Mouse (Mus musculus) MEL-GATA-1-ER (cell line): ENCODE data around the gene Ttc17.

Source experiments
- DNase-seq: peaks from one replicate; pipeline ENCODE4 v3.0.0-alpha.2; 2012; ENCODE audit warnings: low read depth; ENCODE audit errors: extremely low read depth

Ttc17 gene

DNA sequence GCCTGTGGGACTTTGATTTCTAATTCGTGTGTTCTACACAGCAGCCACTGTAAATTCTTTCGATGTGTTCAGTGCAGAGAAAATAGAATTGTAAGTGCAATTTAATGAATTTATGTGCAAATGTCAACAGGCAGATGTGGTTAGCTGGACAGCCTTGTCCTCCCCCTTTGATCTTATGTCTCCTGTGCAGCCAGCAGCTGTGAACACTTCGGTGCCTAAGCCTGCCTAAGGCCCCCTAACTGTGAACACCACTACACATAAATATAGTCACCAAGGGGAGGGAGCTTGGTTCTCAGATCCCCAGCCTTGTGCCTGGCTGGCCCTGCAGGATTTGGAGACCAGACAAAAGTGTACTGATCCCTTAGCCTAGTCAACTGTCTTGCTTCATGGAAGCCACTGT lies 109.0 kb downstream of the Ttc17 start:
- DNase-seq: no peak

DNA sequence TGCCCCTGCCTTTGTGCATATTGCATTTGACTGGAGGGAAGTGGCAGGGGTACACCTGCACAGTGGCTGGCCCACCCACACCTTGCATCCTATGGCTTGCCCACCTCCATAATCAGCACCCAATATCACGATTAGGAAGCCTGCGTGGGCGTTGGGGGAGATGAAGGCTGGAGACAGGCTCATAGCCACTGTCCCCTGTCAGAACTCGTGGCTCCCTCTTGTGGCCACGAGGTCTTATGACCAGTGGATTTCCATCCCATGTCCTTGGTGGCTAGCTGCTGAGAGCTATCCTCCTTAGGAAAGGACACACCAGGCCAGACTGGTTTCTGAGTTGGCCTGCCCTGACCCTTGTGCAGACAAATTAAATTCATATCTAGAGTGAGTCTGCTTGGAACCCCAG lies 116.0 kb downstream of the Ttc17 start:
- DNase-seq: peak; percentile 33

- DNase-seq: no peak
Observed at GRCm38 (mm10) chr2:94289659-94290058, 116.8 kb downstream of the Ttc17 start.

DNA sequence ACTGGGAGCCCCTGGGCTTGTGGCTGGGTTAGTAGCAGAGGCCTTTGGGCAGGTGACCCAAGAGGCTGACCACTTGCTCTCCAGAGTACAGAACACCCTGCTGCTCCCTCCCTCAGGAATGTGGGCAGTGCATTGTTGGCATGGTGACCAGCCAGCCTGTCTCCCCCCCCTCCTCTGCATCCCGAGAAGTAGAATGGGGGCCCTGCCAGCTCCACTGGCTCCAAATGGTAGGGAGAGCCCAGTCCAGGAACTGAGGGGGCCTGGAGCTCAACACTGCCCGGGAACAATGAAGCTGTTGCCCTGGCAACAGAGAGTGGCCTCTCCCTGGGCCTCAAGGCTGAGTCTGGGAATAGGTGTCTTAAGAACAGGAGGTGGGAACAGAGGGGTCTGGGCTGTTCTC lies 117.3 kb downstream of the Ttc17 start:
- DNase-seq: no peak

GRCm38 (mm10) chr2:94288086-94288485 lies 118.4 kb downstream of the Ttc17 start:
- no peak for DNase-seq

- no peak for DNase-seq
Observed at GRCm38 (mm10) chr2:94287435-94287834, 119.1 kb downstream of the Ttc17 start.

GRCm38 (mm10) chr2:94283526-94283925 lies 123.0 kb downstream of the Ttc17 start:
- DNase-seq: no peak

- no peak for DNase-seq
Observed at GRCm38 (mm10) chr2:94279596-94279995, 126.9 kb downstream of the Ttc17 start.

DNA sequence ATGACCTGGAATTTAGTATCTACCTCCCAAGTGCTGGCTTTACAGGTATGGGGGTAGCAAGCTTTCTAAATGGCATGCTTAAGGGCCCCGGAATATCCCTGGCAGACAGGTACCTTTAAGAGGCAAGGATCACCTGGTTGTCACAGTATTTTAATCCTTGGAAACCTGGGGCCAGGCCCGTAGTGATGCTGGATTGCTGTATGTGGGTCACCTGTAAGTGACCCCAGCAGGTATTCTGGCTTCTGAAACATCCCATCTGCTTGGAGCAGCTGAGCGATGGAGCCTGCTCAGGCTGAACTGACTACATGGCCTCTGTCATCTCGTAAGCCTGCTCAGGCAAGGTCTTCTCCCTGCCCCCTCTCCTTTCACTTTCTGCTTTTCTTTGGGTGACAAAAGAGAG lies 130.4 kb downstream of the Ttc17 start:
- DNase-seq: no peak

DNA sequence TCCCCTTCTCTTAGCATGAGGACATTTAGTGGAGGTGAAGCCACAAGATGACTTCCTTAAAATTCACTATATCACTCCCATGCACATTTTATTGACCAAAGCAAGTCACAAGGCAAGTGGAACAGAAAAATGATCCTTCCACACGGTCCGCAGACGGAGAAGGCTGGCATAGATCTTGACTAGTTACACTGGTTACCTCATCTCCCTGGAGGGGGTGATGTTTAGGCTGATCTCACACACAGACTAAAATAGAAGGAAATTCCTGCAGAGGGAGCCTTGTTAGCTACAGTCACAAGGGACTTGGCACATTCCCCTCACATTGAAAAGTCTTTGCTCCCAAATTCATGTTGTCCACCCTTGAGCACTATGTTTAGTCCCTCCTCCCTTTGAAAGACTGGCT lies 130.8 kb downstream of the Ttc17 start:
- DNase-seq: no peak

- DNase-seq: no peak
Observed at GRCm38 (mm10) chr2:94273154-94274021, 133.1 kb downstream of the Ttc17 start.

DNA sequence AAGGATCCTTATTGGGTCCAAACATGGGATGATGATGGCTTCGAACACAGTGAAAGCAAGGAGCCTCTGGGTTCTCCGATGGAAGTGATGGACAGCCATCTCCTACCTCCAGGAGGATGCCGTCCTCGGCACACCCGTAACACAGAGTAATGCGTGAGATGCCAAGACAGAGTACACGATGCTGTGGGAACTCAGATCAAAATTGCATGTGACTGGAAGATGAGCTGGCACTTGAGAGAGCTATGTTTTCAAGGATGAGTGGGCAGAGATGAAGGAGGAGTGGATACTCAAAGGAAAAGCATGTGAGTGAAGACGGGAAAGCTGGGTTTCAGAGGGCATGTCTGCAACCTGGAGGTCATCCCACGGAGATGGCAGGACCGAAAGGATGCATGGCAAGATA lies 135.3 kb downstream of the Ttc17 start:
- no peak for DNase-seq

DNA sequence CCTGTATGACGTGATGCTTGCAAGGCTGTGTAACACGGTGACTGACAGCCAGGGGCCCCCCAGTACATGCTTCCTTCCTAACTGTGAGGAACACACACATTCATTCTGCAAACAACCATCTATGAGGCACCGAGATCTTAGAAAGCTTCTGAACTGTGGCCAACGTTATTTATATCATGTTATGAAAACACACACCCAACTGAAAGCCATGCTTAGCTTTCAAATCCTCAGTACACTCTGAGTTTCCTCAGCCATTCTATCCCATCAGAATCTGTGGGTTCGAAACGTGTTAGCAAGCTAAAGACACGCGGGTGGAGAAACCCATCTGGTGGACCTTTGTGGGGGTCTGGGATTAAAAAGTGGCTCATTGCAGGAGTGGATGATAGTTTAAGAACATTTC lies 137.7 kb downstream of the Ttc17 start:
- DNase-seq: no peak

GRCm38 (mm10) chr2:94267213-94267850 lies 139.2 kb downstream of the Ttc17 start:
- DNase-seq: no peak

DNA sequence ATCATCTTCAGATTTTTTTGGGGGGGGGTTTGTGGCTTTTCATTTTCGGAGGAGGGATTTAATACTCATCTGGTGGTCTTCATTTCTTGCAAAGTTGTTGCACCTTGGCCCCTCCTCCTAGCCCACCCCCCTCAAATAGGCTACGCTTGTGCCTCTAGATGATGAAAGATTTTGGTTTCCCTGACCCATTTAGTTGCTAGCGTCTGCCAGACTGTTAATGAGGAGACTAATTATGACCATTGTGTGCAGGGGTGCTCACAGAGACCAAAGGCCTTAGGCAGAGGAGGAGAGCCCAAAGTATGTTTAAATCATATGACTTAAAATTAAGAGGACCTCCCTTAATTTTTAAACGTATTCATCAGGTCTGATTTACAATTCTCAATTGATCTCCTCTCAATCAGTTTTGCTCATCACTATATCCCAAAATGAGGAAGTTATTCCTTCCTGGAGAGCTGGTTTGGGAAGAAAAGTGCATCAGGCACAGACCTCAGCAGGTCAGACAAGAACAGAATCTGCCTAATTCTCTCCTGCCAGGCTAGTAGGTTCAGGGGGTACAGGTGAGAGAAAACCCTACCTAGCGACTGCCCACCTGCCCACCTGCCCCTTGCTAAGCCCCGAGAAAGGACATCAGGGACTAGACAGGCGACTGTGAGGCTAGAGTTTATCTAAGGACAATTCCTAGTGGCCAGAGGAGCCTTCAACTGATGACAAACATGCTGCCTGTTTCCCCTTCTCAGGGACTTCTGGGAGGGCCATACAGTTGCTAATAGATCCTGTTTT lies 139.9 kb downstream of the Ttc17 start:
- no peak for DNase-seq

DNA sequence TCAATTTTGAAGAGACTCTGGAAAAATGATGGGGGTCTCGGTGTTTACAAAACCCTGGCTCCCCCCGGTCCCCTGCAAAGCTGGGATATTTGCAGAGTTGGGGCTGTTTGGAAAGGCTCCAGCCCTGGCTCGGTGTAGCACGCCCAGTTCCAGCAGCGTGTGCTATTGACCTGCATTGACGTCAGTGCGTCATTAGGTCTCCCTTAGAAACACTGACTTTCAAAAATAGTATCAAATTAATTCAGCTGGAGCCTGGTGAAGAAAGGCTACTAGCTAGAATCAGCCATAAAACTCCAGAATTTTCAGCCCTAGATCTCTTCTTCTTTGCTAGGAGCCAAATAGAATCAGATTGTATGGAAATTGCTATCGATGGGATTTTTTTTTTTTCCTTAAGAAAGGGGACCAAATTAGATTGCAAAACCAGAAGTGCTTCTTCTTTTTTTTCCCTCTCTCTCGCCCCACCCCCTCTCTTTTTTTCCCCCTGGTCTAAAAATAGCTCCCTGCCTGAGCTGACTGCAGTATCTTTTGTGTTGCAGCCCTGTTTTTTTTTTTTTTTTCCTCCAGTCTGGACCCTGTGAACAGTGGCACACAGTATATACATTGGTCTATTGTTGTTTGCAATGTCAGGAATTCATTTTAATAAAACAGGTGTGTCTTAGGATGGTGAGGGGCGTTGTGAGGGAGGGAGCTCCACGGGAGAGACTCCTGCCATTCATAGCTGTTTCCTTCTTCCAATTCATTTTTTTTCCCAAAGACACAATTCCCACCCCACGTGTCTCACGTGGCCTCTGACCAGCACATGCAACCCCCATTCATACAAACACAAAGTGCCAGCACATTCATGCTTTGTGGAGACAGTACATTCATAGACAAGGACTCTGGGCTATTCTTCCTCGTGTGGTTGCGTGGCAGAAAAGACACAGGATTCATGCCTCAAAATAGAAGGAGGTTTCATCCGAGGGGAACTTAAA lies 141.0 kb downstream of the Ttc17 start:
- peak; percentile 56 for DNase-seq

DNA sequence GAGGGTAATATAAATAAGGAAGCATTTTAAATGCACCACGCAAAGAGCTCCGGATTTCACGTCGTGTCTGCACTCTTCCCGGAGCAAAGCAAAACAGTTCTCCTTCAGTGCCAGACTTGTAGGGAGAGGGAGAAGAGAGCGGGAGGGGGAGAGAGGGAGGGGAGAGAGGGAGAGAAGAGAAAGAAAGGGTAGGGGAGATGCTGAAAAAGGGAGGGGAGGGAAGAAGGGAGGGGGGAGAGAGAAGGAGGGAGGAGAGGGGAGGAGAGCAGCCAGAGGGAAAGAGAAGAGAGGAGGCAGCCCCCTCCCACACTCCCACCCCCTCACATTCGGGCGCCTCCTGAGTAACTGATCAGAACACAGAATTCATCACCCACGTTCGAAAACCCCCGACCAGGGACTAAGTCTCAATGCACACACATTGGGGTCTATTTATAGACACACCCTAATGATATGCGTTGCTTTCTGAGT lies 141.8 kb downstream of the Ttc17 start:
- no peak for DNase-seq

GRCm38 (mm10) chr2:94264006-94264405 lies 142.5 kb downstream of the Ttc17 start:
- no peak for DNase-seq

- DNase-seq: no peak
Observed at GRCm38 (mm10) chr2:94263530-94263937, 143.0 kb downstream of the Ttc17 start.

GRCm38 (mm10) chr2:94262917-94263529 lies 143.5 kb downstream of the Ttc17 start:
- no peak for DNase-seq
